Mouse (Mus musculus): Measurements from ENCODE around the gene Pomgnt2. TPM values are rescaled to one million over a fixed set of nuclear protein-coding genes. Genes with fewer than 3 reads are reported as not detected.
A peak's percentile ranks its signal among the peaks of the same experiment; 100 is the strongest.

The Pomgnt2 gene
- polyA plus RNA-seq, 1 experiment = 3.2 TPM

- no peaks in the 10 kb centered on the region for H3K36me3 ChIP-seq (ENCODE audit: control insufficient read depth, insufficient read depth, low read length)
- H3K27me3 ChIP-seq (ENCODE audit: control insufficient read depth, insufficient read depth, low read length) = no peaks in the 10 kb centered on the region
- 44% methylated on average over 15 of the region's 15 CpGs for WGBS
- peak; percentile 98; the same call in 1 of the 2 replicates for TF ChIP-seq CTCF (IDR thresholded peaks at IDR 0.05; ENCODE audit: extremely low read depth, insufficient read depth, insufficient read length, insufficient replicate concordance)
- TF ChIP-seq POLR2A (IDR thresholded peaks at IDR 0.05; ENCODE audit: low read depth, low read length) = no peak
- H3K4me1 ChIP-seq (ENCODE audit: control insufficient read depth, insufficient read depth, insufficient read length) = no peaks in the 10 kb centered on the region
- no peak overlapping the region for H3K4me3 ChIP-seq (ENCODE audit: extremely low read depth, insufficient read depth, insufficient read length)
- DNase-seq (ENCODE audit: low read depth in 1 of 2, low spot score in 2 of 2) = peak; percentile 30 to 68
- no peak overlapping the region for H3K27ac ChIP-seq (ENCODE audit: insufficient read depth, low read length)
These were observed 12.1 kb downstream of the Pomgnt2 start for GRCm38 (mm10) chr9:121984465-121985461.

DNA sequence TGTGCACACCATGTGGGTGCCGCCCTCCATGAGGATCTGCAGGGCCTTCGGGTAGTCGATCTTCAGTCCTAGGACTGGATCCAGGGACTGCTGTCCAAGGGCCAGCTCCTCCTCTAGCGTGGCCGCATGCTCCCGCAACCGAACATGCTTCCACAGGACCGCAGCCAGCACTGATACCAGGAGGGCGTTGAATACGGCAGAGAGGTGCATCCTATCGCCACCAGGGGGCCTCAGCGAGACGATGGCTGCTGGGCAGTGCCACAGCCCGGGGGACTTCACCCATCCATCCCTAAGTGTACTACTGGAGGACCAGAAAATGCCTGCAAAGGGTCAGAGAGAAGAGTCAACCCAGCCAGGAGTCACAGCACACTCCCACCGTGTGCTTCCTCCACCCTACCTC, 13.4 kb downstream of the Pomgnt2 start:
- Histone ChIP-seq H3K27ac (ENCODE audit: insufficient read depth, low read length) (no peak overlapping the region), H3K27me3 (ENCODE audit: control insufficient read depth, insufficient read depth, low read length) (no peaks in the 10 kb centered on the region), H3K36me3 (ENCODE audit: control insufficient read depth, insufficient read depth, low read length) (no peaks in the 10 kb centered on the region), H3K4me1 (ENCODE audit: control insufficient read depth, insufficient read depth, insufficient read length) (no peaks in the 10 kb centered on the region), H3K4me3 (ENCODE audit: extremely low read depth, insufficient read depth, insufficient read length) (no peak overlapping the region)
- DNase-seq (ENCODE audit: low read depth in 1 of 2, low spot score in 2 of 2) = peak in 1 of 2 experiments; percentile 56
- TF ChIP-seq CTCF (IDR thresholded peaks at IDR 0.05; ENCODE audit: extremely low read depth, insufficient read depth, insufficient read length, insufficient replicate concordance) (peak; percentile 58; the same call in 1 of the 2 replicates), POLR2A (IDR thresholded peaks at IDR 0.05; ENCODE audit: low read depth, low read length) (no peak)
- 72% methylated on average over 15 of the region's 15 CpGs for WGBS

- DNase-seq (ENCODE audit: low read depth in 1 of 2, low spot score in 2 of 2) = no peak
- TF ChIP-seq POLR2A (IDR thresholded peaks at IDR 0.05; ENCODE audit: low read depth, low read length) (no peak), CTCF (IDR thresholded peaks at IDR 0.05; ENCODE audit: extremely low read depth, insufficient read depth, insufficient read length, insufficient replicate concordance) (no peak)
- Histone ChIP-seq H3K4me1 (ENCODE audit: control insufficient read depth, insufficient read depth, insufficient read length) (no peaks in the 10 kb centered on the region), H3K4me3 (ENCODE audit: extremely low read depth, insufficient read depth, insufficient read length) (no peak overlapping the region), H3K36me3 (ENCODE audit: control insufficient read depth, insufficient read depth, low read length) (no peaks in the 10 kb centered on the region), H3K27me3 (ENCODE audit: control insufficient read depth, insufficient read depth, low read length) (no peaks in the 10 kb centered on the region), H3K27ac (ENCODE audit: insufficient read depth, low read length) (no peak overlapping the region)
- WGBS = 90% methylated on average over 15 of the region's 15 CpGs
These were observed 14.2 kb downstream of the Pomgnt2 start for GRCm38 (mm10) chr9:121982665-121983064.

GRCm38 (mm10) chr9:121982214-121982613, 14.7 kb downstream of the Pomgnt2 start:
- Histone ChIP-seq H3K27ac (ENCODE audit: insufficient read depth, low read length) (no peak overlapping the region), H3K27me3 (ENCODE audit: control insufficient read depth, insufficient read depth, low read length) (no peaks in the 10 kb centered on the region), H3K4me3 (ENCODE audit: extremely low read depth, insufficient read depth, insufficient read length) (no peak overlapping the region), H3K4me1 (ENCODE audit: control insufficient read depth, insufficient read depth, insufficient read length) (no peaks in the 10 kb centered on the region), H3K36me3 (ENCODE audit: control insufficient read depth, insufficient read depth, low read length) (no peaks in the 10 kb centered on the region)
- WGBS = 97% methylated on average over 22 of the region's 22 CpGs
- DNase-seq (ENCODE audit: low read depth in 1 of 2, low spot score in 2 of 2) = no peak
- TF ChIP-seq CTCF (IDR thresholded peaks at IDR 0.05; ENCODE audit: extremely low read depth, insufficient read depth, insufficient read length, insufficient replicate concordance) (no peak), POLR2A (IDR thresholded peaks at IDR 0.05; ENCODE audit: low read depth, low read length) (no peak)

GRCm38 (mm10) chr9:121981466-121982105, 15.3 kb downstream of the Pomgnt2 start:
- 53% methylated on average over 10 of the region's 10 CpGs for WGBS

DNA sequence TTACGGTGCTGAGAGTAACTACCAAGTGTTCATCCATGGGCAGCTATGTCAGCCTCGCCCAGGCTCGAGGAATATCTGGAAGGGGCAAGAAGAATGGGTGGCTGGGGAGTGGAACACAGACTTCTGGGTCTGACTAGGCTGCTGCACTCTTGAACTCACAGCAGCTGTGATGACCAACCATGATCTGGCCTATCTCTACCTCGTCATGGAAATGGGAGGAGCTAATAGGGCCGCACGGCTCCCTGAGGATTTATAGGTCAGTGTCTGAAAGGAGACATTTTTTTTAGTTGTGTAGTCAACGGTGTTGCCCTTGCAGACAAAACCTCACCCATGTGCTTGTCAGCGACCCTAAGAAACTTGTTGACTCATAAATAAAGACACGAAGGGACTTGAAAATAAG, 15.9 kb downstream of the Pomgnt2 start:
- TF ChIP-seq POLR2A (IDR thresholded peaks at IDR 0.05; ENCODE audit: low read depth, low read length) (no peak), CTCF (IDR thresholded peaks at IDR 0.05; ENCODE audit: extremely low read depth, insufficient read depth, insufficient read length, insufficient replicate concordance) (no peak)
- DNase-seq (ENCODE audit: low read depth in 1 of 2, low spot score in 2 of 2) = no peak
- no peak overlapping the region for H3K27ac ChIP-seq (ENCODE audit: insufficient read depth, low read length)

More at GRCm38 (mm10) chr9:121981466-121982105, 15.3 kb downstream of the Pomgnt2 start:
- H3K4me3 ChIP-seq (ENCODE audit: extremely low read depth, insufficient read depth, insufficient read length) = no peak overlapping the region
- H3K27me3 ChIP-seq (ENCODE audit: control insufficient read depth, insufficient read depth, low read length) = no peaks in the 10 kb centered on the region
- TF ChIP-seq CTCF (IDR thresholded peaks at IDR 0.05; ENCODE audit: extremely low read depth, insufficient read depth, insufficient read length, insufficient replicate concordance) = no peak
- H3K27ac ChIP-seq (ENCODE audit: insufficient read depth, low read length) = no peak overlapping the region
- H3K4me1 ChIP-seq (ENCODE audit: control insufficient read depth, insufficient read depth, insufficient read length) = no peaks in the 10 kb centered on the region
- H3K36me3 ChIP-seq (ENCODE audit: control insufficient read depth, insufficient read depth, low read length) = no peaks in the 10 kb centered on the region
- no peak for DNase-seq (ENCODE audit: low read depth in 1 of 2, low spot score in 2 of 2)

More for the DNA sequence above, 15.9 kb downstream of the Pomgnt2 start:
- Histone ChIP-seq H3K36me3 (ENCODE audit: control insufficient read depth, insufficient read depth, low read length) (no peaks in the 10 kb centered on the region), H3K27me3 (ENCODE audit: control insufficient read depth, insufficient read depth, low read length) (no peaks in the 10 kb centered on the region), H3K4me1 (ENCODE audit: control insufficient read depth, insufficient read depth, insufficient read length) (no peaks in the 10 kb centered on the region), H3K4me3 (ENCODE audit: extremely low read depth, insufficient read depth, insufficient read length) (no peak overlapping the region)
- 83% methylated on average over 9 of the region's 9 CpGs for WGBS

Data from spleen, adult 2 months (tissue).